Mouse (Mus musculus): ENCODE data around the gene Gsn.

DNA sequence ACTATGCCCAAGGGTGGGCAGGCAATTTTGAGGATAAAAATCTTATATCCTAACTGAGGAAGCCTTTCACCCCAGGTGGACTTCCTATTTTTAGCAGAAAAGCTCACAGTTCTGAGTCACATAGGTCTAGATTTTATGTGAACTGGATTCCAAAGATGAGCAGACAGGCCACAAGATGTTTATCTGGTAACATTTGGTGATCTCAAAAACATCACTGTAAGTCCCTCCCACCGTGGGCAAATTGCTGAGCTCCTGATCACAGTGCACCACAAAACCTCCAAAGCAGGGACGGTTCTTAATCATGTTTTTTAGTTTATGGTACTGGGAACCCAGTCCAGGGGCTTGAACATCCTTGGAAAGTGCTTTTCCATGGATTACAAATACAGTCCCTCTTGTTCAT lies 72.9 kb downstream of the Gsn start:
- TF ChIP-seq CTCF (conservative IDR thresholded peaks at IDR 0.05; ENCODE audit: low read length) (no peak), NANOG (IDR thresholded peaks at IDR 0.05; ENCODE audit: borderline replicate concordance, low read length) (no peak)
